Mouse (Mus musculus) thymus, postnatal 14 days (tissue): ENCODE measurements around the gene Hoxb8.
A peak's percentile ranks its signal among the peaks of the same experiment; 100 is the strongest.

Source experiments
- DNase-seq: peaks from one replicate; pipeline ENCODE4 v3.0.0; 2021

Hoxb8 gene

GRCm38 (mm10) chr11:96268031-96268745 is 13.5 kb upstream of the Hoxb8 start:
- DNase-seq, result no peak

DNA sequence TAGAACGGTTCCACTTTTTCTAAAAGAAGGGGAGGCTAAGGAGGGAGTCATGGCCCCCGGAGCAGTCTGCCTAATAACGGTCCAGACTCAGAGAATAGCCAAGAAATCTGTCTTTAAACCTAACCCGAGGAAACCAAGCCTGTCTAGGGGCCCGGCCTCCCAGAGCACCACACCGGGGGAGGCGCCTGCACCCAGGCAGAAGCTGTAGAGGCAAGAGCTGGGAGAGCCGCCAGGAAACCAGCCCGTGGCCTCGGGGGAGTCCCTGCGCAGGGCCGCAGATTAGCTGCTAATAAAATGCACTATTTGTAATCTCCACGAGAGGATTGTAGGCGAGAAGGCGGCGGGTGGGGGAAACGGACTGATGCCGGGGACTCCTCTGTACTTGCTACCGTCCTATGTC is 11.8 kb upstream of the Hoxb8 start:
- DNase-seq, result no peak

DNA sequence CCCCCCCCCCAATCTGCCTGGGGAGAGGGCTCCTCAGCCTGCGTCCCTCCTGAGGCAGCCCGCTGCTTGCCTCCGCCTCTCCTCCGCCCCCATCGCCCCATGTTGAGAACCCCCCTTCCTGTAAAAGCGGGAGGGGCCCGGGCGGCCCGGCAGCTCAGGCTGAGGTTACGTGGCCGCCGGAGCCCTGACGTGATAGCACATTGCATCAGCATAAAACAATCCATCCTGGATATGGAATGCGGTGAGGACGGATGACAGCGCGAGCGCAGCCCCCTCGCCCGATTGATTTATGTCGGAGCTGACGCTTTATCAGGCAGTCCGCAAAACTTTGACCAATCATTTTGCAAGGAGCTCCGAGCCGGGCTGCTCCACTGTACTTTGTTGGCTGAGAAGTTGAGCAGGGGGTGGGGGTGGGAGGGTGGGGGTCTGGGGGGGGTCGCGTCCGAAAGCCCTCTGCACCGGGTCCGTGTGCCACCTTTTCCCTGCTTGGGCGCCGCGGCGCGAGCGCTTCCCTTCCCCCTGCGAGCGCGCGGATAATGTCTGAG is 10.6 kb upstream of the Hoxb8 start, which contains the start of gene Hoxb9:
Gene Hoxb9, plus strand, starts transcription at position 462 of the 545 bp plus-strand sequence.
- no peak for DNase-seq

GRCm38 (mm10) chr11:96271541-96272011 is 10.1 kb upstream of the Hoxb8 start:
- no peak for DNase-seq

- no peak for DNase-seq
These were observed 9.4 kb upstream of the Hoxb8 start for GRCm38 (mm10) chr11:96272024-96272921.

- no peak for DNase-seq
These were observed 7.3 kb upstream of the Hoxb8 start for GRCm38 (mm10) chr11:96274428-96274827.

GRCm38 (mm10) chr11:96275896-96276295 is 5.8 kb upstream of the Hoxb8 start:
- no peak for DNase-seq

- DNase-seq, result no peak
These were observed 4.3 kb upstream of the Hoxb8 start for GRCm38 (mm10) chr11:96277151-96278044.

- DNase-seq, result no peak
These were observed 3.4 kb upstream of the Hoxb8 start for GRCm38 (mm10) chr11:96278324-96278723.

DNA sequence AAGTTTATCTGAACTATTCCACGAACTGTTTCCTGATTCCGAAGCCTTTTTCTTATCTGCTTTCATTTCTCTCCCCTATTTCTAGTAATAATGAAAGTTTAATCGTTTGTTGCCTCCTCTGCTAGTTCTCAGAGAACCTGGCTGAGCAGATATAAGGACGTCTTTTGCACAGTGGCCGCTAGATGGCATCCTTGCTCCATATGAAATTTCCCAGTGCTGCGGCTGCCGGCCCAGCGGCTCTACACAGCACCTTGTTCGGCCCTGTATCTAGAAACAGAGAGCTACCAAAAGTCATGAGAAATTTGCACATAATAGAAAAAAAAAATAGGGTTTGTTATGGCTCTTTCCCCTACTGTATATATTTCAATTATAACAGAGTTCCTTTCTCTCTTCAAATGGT is 2.9 kb upstream of the Hoxb8 start:
- peak; percentile 77 for DNase-seq

DNA sequence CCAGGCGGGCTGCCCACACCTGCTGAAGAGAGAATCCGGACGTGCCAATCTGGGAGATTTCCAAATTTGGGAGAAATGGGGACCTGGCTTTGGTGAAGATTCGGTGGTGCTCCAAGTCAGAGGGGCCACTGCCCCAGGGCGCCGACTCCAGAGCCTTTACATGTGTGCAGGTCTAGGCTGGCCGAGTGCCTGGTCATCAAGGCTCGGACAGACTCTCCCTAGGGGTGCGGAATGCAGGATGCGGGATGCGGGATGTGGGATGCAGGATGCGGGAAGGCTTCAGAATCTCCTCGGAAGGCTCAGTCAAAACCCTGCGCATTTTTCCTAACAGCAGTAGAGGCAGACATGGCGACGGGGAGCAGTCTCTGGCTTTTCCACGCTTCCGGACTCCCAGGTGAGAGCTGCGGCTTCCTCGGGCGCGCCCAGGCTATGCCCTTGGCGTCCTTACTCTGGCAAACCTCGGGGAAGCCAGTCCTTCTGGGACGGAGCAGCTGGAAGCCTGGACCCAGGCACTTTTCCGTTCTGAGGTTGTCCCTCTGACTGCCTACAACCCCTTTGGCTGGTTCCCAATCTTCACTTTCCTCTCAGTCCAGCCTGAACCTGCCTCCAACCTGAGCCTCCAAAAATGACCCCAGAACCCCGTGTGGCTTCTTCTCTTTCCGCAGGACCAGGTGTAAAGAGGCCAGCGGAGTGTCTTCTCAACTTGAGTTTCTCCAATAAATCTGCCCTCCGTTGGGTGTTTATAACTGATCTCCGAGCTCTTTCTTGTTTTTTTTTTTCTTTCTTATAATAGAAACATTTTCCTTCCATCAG is 2.1 kb upstream of the Hoxb8 start:
- DNase-seq, result no peak

- DNase-seq, result no peak
These were observed 1.0 kb upstream of the Hoxb8 start for GRCm38 (mm10) chr11:96280399-96281378.

- DNase-seq, result no peak
These were observed 309 bp upstream of the Hoxb8 start for GRCm38 (mm10) chr11:96281396-96281795.

- no peak for DNase-seq
These were observed 1.2 kb downstream of the Hoxb8 start for GRCm38 (mm10) chr11:96282795-96283430.

DNA sequence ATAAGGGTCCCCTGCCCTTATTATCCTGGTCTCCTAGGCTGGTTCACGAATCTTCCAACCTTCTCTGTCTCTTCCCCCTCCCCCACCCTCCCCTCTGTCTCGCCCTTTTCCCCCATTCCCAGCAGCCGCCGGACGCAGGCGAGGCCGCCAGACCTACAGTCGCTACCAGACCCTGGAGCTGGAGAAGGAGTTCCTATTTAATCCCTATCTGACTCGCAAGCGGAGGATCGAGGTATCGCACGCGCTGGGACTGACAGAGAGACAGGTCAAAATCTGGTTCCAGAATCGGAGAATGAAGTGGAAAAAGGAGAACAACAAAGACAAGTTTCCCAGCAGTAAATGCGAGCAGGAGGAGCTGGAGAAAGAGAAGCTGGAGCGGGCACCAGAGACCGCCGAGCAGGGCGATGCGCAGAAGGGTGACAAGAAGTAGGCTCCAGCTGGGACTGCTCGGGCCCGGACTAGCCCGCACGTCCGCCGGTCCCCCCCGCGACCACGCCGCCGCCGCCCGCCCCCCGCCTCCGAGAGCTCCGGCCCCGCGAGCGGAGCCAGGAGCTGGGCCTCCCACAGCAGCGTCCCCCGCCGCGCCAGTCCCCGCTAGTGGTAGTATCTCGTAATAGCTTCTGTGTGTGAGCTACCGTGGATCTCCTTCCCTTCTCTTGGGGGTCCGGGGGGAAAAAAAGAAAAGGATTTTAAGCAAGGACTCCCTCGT is 2.5 kb downstream of the Hoxb8 start:
- DNase-seq, result peak; percentile 27

GRCm38 (mm10) chr11:96284774-96285734 is 3.3 kb downstream of the Hoxb8 start:
- no peak for DNase-seq

GRCm38 (mm10) chr11:96285771-96286738 is 4.3 kb downstream of the Hoxb8 start, which contains the start of gene Hoxb7:
Gene Hoxb7 (plus strand): TSS chr11:96286623.
- no peak for DNase-seq
